Mouse (Mus musculus): ENCODE data around the gene Tub. TPM values are rescaled to one million over a fixed set of nuclear protein-coding genes. Genes with fewer than 3 reads are reported as not detected.

The Tub gene
- polyA plus RNA-seq, 1 experiment from 2014 or later = 4.3 TPM

DNA sequence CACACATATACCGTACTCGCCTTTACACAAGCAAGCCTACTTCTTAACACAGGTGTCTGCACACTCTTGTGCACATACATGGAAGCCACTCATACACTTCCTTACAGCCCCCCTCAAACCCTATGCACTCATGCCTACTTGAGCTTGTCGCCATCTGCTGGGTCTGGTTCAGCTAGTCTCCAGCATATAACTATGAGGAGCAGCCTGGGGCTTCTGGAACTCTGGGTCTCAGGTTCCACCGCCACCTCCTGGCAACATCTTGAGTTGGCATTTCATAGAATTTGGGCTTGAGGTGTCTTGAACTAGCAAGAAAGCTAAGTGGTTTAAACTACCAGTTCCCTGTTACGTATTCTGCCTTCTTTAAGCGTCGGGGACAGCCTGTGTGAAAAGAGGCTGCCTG is 69.1 kb downstream of the Tub start:
- no peak overlapping the region for H3K27ac ChIP-seq (replicated peaks)
- H3K4me3 ChIP-seq = no peak overlapping the region
- no peaks in the 10 kb centered on the region for H3K9me3 ChIP-seq
- H3K4me1 ChIP-seq = peaks cover 9% of the 10 kb centered on the region
- 85% methylated on average over 7 of the region's 7 CpGs for WGBS
- no peak for DNase-seq (ENCODE audit: low spot score)
- peaks cover 8% of the 10 kb centered on the region; the same call in 1 of the 2 replicates for H3K27me3 ChIP-seq (replicated peaks; ENCODE audit: low read depth, poor library complexity, severe bottlenecking)
- no peaks in the 10 kb centered on the region for H3K36me3 ChIP-seq (replicated peaks)

DNA sequence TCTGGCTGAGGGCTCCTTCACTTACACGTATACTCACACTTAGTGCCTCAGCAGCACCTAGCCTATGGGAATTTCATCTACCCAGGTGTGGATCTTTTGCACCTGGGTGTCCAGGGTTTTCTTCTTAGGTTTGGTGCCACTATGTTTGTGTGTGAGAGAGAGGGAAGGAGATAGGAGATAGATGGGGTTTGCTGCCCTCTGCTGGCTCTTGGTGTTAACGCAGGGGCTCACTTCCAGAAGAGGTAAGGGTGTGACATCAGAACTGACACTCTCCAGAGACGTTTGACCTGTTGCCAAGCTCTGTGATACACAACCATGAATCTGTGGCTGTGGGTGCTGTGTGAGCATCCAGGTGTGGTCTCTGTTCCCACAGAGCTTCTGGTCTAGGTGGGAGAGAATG is 71.3 kb downstream of the Tub start:
- no peaks in the 10 kb centered on the region for H3K9me3 ChIP-seq
- no peak overlapping the region for H3K4me3 ChIP-seq
- WGBS = 19% methylated on average over 3 of the region's 3 CpGs
- no peak overlapping the region for H3K27ac ChIP-seq (replicated peaks)
- H3K36me3 ChIP-seq (replicated peaks) = no peaks in the 10 kb centered on the region; the same call in 1 of the 2 replicates
- DNase-seq (ENCODE audit: low spot score) = peak; percentile 73
- peaks cover 9% of the 10 kb centered on the region for H3K4me1 ChIP-seq
- no peaks in the 10 kb centered on the region for H3K27me3 ChIP-seq (replicated peaks; ENCODE audit: low read depth, poor library complexity, severe bottlenecking)

DNA sequence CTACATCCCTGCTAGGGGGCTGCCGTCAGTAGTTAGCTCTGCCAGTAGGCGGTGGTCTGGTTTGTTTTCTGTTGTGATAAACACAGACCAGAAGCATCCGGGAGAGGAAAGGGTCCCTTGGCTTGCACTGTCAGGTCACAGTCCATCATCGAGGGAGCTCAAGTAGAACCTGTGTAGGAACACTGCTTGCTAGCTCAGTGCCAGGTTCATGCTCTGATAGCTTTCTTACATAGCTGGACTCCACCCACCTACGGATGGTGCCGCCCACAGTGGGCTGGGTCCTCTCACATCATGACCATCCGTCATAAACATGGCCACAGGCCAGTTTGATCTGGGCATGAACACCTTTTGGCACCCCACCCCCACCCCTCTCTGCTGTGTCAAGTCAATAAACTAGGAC is 75.6 kb downstream of the Tub start:
- WGBS = 84% methylated on average over 7 of the region's 7 CpGs
- Histone ChIP-seq H3K27ac (replicated peaks) (no peak overlapping the region), H3K4me1 (peaks cover 4% of the 10 kb centered on the region; the same call in 1 of the 2 replicates), H3K9me3 (no peaks in the 10 kb centered on the region), H3K36me3 (replicated peaks) (no peaks in the 10 kb centered on the region; the same call in 1 of the 2 replicates), H3K27me3 (replicated peaks; ENCODE audit: low read depth, poor library complexity, severe bottlenecking) (no peaks in the 10 kb centered on the region), H3K4me3 (no peak overlapping the region)
- DNase-seq (ENCODE audit: low spot score) = no peak

DNA sequence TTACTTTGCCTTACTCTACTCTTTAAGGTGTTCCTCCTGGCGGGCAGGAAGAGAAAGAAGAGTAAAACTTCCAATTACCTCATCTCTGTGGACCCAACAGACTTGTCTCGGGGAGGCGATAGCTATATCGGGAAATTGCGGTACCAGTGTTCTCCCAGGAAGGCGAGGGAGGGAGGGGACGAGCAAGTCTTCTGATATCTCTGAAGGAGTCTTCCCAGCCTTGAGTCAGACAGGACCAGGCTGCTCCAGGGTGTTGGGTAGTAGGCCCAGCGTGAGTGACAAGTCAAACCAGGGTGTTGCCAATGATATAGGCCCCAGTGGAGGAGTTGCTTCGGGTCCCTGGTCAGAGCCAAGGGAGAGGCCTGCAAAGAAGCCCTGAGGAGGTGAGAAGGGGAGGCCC is 76.8 kb downstream of the Tub start:
- no peaks in the 10 kb centered on the region for H3K9me3 ChIP-seq
- H3K36me3 ChIP-seq (replicated peaks) = no peaks in the 10 kb centered on the region; the same call in 1 of the 2 replicates
- no peak overlapping the region for H3K4me3 ChIP-seq
- 89% methylated on average over 9 of the region's 9 CpGs for WGBS
- no peak overlapping the region for H3K27ac ChIP-seq (replicated peaks)
- H3K4me1 ChIP-seq = peaks cover 4% of the 10 kb centered on the region; the same call in 1 of the 2 replicates
- H3K27me3 ChIP-seq (replicated peaks; ENCODE audit: low read depth, poor library complexity, severe bottlenecking) = no peaks in the 10 kb centered on the region
- no peak for DNase-seq (ENCODE audit: low spot score)

DNA sequence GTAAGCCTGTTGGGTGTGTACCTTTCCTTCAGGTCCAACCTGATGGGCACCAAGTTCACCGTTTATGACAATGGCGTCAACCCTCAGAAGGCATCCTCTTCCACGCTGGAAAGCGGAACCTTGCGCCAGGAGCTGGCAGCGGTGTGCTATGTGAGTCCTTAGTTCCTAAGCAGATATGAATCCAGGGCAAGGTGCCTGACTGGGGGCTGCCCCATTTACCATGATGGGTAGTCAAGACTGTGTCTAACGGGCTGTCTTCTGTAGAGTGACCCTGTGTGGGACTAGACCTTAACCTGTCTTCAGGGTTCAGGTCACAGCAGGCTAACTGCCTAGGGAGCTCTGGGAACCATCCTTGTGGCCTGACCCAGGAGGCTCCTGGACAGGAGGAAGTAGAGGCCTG is 77.6 kb downstream of the Tub start:
- DNase-seq (ENCODE audit: low spot score) = no peak

DNA sequence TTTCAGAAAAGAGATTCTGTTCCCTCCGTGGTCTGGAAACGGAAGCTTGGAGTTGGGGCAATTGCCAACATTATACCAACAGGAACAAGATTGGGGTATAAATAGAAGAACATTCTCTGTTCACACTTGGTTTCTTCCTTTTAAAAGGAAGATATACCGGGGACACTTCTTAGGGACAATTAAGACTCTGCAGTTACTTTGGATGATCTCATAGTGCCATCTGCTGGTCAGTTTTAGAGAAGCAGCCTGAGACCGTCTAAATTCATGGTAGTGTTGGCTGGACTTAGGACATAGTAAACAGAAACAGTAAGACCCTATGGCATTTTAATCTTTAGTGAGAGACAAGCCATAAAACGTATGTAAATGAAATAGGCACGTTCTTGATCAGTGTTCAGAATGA is 78.1 kb downstream of the Tub start:
- no peak overlapping the region for H3K27ac ChIP-seq (replicated peaks)
- peaks cover 4% of the 10 kb centered on the region; the same call in 1 of the 2 replicates for H3K4me1 ChIP-seq
- DNase-seq (ENCODE audit: low spot score) = peak; percentile 52
- 35% methylated on average over 6 of the region's 6 CpGs for WGBS
- H3K4me3 ChIP-seq = no peak overlapping the region
- H3K27me3 ChIP-seq (replicated peaks; ENCODE audit: low read depth, poor library complexity, severe bottlenecking) = no peaks in the 10 kb centered on the region
- H3K36me3 ChIP-seq (replicated peaks) = no peaks in the 10 kb centered on the region; the same call in 1 of the 2 replicates
- no peaks in the 10 kb centered on the region for H3K9me3 ChIP-seq

More for the DNA sequence above, 77.6 kb downstream of the Tub start:
- no peaks in the 10 kb centered on the region; the same call in 1 of the 2 replicates for H3K36me3 ChIP-seq (replicated peaks)
- H3K9me3 ChIP-seq = no peaks in the 10 kb centered on the region
- 95% methylated on average over 7 of the region's 7 CpGs for WGBS
- no peak overlapping the region for H3K4me3 ChIP-seq
- no peaks in the 10 kb centered on the region for H3K27me3 ChIP-seq (replicated peaks; ENCODE audit: low read depth, poor library complexity, severe bottlenecking)
- peaks cover 4% of the 10 kb centered on the region; the same call in 1 of the 2 replicates for H3K4me1 ChIP-seq
- H3K27ac ChIP-seq (replicated peaks) = no peak overlapping the region

DNA sequence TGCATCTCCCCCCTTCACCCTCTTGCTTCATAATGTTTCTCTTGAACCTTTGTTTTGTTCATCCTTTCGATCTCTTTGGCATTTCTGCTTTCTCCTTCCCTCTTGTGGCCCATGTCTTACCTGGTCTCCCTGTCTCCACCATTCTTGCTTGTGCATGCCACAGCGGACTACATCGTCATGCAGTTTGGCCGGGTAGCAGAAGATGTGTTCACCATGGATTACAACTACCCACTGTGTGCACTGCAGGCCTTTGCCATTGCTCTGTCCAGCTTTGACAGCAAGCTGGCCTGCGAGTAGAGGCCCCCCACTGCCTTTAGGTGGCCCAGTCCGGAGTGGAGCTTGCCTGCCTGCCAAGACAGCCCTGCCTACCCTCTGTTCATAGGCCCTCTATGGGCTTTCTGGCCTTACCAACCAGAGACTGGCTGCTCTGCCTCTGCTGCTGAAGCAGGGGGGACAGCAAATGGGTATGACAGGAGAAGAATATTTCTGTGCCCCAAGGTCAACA is 79.9 kb downstream of the Tub start:
- H3K27me3 ChIP-seq (replicated peaks; ENCODE audit: low read depth, poor library complexity, severe bottlenecking) = no peaks in the 10 kb centered on the region
- no peaks in the 10 kb centered on the region; the same call in 1 of the 2 replicates for H3K36me3 ChIP-seq (replicated peaks)
- no peak overlapping the region for H3K27ac ChIP-seq (replicated peaks)
- no peaks in the 10 kb centered on the region for H3K9me3 ChIP-seq
- no peaks in the 10 kb centered on the region for H3K4me1 ChIP-seq
- DNase-seq (ENCODE audit: low spot score) = no peak
- no peak overlapping the region for H3K4me3 ChIP-seq
- 87% methylated on average over 6 of the region's 6 CpGs for WGBS

DNA sequence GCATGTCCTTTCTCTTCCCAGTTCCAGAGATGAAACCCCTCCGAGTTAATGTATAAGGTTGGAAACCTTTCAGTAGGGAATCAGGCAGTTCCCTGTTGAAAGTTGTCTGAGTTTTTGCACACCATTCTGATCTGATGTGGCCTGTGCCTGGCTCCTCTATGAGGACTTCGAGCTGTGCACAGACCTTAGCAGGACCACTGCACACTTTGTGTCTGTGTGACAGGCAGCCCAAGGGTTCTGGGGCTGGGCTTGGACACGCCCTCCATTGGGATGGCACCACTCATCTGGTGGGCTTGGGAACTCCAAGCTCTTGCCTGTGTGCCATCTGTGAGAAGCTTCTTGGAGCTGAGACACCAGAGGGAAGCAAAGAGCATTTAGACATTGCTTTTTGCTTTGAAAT is 81.2 kb downstream of the Tub start:
- Histone ChIP-seq H3K9me3 (no peaks in the 10 kb centered on the region), H3K4me3 (no peak overlapping the region), H3K27me3 (replicated peaks; ENCODE audit: low read depth, poor library complexity, severe bottlenecking) (no peaks in the 10 kb centered on the region), H3K4me1 (no peaks in the 10 kb centered on the region), H3K27ac (replicated peaks) (no peak overlapping the region), H3K36me3 (replicated peaks) (no peaks in the 10 kb centered on the region; the same call in 1 of the 2 replicates)
- WGBS = 88% methylated on average over 3 of the region's 3 CpGs
- no peak for DNase-seq (ENCODE audit: low spot score)

DNA sequence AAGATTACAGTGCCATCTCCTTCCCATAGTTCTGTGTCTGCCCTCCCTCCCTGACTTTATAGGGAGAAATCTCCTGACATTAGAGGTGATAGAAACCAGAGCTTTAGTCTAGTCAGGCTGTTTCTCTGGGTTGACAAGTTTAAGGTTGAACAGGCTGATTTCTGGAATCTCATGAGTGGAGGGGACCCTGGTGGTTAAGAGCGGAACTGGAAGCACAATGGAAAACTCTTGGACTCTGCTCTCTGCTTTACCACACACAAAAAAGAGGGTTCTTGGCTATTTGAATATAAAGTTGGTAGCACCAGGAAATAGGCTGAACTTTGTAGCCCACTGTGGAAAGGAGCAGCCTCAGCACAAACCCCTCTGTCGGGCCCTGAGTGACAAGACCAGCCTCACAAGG is 81.9 kb downstream of the Tub start:
- no peak for DNase-seq (ENCODE audit: low spot score)
- no peaks in the 10 kb centered on the region for H3K4me1 ChIP-seq

DNA sequence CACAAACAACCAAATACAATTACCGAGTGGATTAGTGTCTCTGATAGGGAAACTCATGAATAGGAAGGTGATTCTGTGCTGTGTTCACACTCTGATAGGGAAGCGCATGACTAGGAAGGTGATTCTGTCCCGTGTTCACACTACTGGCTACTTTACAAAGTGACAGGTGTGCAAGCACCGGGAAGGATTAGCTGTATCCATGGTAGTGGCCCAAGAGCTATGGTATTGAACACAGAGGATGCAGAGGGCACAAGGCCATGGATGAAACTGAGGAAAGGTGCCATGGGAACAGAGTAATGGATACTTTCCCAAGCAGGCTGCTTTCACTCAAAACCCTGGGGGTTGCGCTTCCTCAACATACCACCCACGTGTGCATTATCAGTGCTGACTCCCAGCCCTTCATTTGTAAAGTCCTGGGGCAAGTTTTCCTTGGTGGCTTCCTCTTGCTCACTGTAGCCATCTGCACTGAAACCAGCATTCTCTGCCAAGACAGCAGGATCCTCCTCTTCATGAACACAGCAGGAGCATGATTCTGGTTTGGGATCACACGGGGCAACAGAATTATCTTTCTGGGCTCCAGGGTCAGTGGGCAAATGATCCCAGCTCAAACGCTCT is 88.1 kb downstream of the Tub start:
- no peaks in the 10 kb centered on the region for H3K4me1 ChIP-seq
- no peak for DNase-seq (ENCODE audit: low spot score)
- WGBS = 80% methylated on average over 8 of the region's 8 CpGs
- H3K27ac ChIP-seq (replicated peaks) = no peak overlapping the region
- no peaks in the 10 kb centered on the region for H3K9me3 ChIP-seq
- H3K36me3 ChIP-seq (replicated peaks) = 0 out of 2 replicates have a peak, but pooled peaks cover 5% of the 10 kb centered on the region
- no peak overlapping the region for H3K4me3 ChIP-seq
- no peaks in the 10 kb centered on the region for H3K27me3 ChIP-seq (replicated peaks; ENCODE audit: low read depth, poor library complexity, severe bottlenecking)

More for the DNA sequence above, 81.9 kb downstream of the Tub start:
- WGBS = 90% methylated on average over 2 of the region's 2 CpGs
- no peak overlapping the region for H3K27ac ChIP-seq (replicated peaks)
- H3K36me3 ChIP-seq (replicated peaks) = no peaks in the 10 kb centered on the region; the same call in 1 of the 2 replicates
- H3K4me3 ChIP-seq = no peak overlapping the region
- H3K9me3 ChIP-seq = no peaks in the 10 kb centered on the region
- no peaks in the 10 kb centered on the region for H3K27me3 ChIP-seq (replicated peaks; ENCODE audit: low read depth, poor library complexity, severe bottlenecking)

DNA sequence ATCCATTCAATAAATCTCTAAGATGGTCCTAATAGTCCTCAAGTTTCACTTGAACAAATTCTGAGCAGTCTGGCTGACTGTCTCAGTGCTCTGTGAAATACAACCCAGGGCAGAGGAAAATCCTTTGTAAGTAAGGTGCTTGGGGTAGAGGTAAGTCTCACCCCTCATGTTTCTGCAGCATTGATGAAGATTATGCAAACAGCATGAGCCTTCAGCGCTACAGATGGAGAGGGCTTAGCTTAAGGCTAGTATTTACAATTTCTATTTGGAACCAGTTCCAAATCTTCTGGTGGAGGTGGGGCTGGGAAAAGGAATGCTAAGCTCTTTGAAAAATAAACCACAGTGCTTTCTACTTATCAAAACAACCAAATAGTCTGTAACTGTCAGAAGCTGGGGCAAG is 88.8 kb downstream of the Tub start:
- H3K9me3 ChIP-seq = no peaks in the 10 kb centered on the region
- no peak for DNase-seq (ENCODE audit: low spot score)
- 0 out of 2 replicates have a peak, but pooled peaks cover 5% of the 10 kb centered on the region for H3K36me3 ChIP-seq (replicated peaks)
- H3K4me1 ChIP-seq = no peaks in the 10 kb centered on the region
- H3K27me3 ChIP-seq (replicated peaks; ENCODE audit: low read depth, poor library complexity, severe bottlenecking) = no peaks in the 10 kb centered on the region
- no peak overlapping the region for H3K4me3 ChIP-seq
- 46% methylated on average over 1 of the region's 1 CpGs for WGBS
- no peak overlapping the region for H3K27ac ChIP-seq (replicated peaks)

DNA sequence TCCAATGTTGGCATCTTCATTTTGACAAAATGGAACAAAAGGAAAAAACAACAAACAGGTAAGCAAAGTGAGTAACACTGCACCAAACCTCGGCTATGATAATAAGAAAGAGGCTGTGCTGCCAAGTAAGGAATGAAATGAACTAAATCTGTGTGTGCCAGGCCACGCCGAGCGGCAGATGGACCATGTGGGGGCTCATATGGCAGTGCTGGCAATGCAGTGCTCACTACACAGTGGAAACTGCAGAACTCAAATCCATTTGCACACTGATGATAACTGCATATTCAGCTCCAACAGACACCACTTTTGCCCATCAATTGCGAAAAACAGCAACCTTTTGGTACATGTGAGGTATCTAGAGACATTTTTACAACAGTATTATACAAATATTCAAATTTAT is 89.3 kb downstream of the Tub start:
- no peak for DNase-seq (ENCODE audit: low spot score)
- H3K27me3 ChIP-seq (replicated peaks; ENCODE audit: low read depth, poor library complexity, severe bottlenecking) = no peaks in the 10 kb centered on the region
- no peak overlapping the region for H3K4me3 ChIP-seq
- H3K4me1 ChIP-seq = no peaks in the 10 kb centered on the region
- no peak overlapping the region for H3K27ac ChIP-seq (replicated peaks)
- WGBS = 84% methylated on average over 5 of the region's 5 CpGs
- 0 out of 2 replicates have a peak, but pooled peaks cover 5% of the 10 kb centered on the region for H3K36me3 ChIP-seq (replicated peaks)
- no peaks in the 10 kb centered on the region for H3K9me3 ChIP-seq

DNA sequence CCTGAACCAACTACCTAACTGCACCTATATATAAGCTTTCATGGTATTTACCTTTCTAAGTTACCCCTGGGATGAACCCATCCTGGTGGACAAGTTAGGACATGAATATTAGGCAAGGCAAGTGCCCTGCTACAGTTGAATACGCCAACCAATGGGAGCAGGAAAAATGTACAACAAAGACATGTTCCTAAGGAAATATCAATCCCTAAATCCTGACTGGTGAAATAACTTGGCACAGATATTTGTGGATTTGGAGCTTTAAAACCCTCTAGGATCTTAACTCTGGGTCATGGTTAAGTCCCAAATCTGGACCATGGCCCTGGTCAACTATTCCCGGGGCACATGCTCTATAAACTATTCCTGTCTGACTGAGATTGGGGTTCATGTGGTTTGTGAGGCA is 95.7 kb downstream of the Tub start:
- Histone ChIP-seq H3K4me1 (no peaks in the 10 kb centered on the region), H3K36me3 (replicated peaks) (no peaks in the 10 kb centered on the region), H3K27ac (replicated peaks) (no peak overlapping the region), H3K27me3 (replicated peaks; ENCODE audit: low read depth, poor library complexity, severe bottlenecking) (no peaks in the 10 kb centered on the region), H3K4me3 (no peak overlapping the region), H3K9me3 (no peaks in the 10 kb centered on the region)
- DNase-seq (ENCODE audit: low spot score) = no peak
- WGBS = 91% methylated on average over 2 of the region's 2 CpGs

All from embryonic facial prominence, embryonic 10.5 days (tissue).